Mouse (Mus musculus): ENCODE results near the gene Spata13. TPM values are rescaled to one million over a fixed set of nuclear protein-coding genes. Genes with fewer than 3 reads are reported as not detected.

The Spata13 gene
- polyA plus RNA-seq, 1 experiment = 1.2 TPM

- Histone ChIP-seq H3K79me2 (ENCODE audit: control insufficient read depth, insufficient read depth) (no peaks in the 10 kb centered on the region), H3K4me3 (no peak overlapping the region), H3K36me3 (ENCODE audit: control insufficient read depth, insufficient read depth) (no peaks in the 10 kb centered on the region), H3ac (ENCODE audit: control insufficient read depth, insufficient read length) (no peak overlapping the region), H3K27me3 (ENCODE audit: control insufficient read depth, insufficient read depth, insufficient read length) (peaks cover 27% of the 10 kb centered on the region), H3K4me2 (ENCODE audit: low read depth) (no peak overlapping the region)
- TF ChIP-seq E2F4 (IDR thresholded peaks at IDR 0.05; ENCODE audit: insufficient read depth) = no peak
- no peak for TF ChIP-seq MYOG (IDR thresholded peaks at IDR 0.05; ENCODE audit: control insufficient read depth in 1 of 3, insufficient read depth in 1 of 3, insufficient read length in 2 of 3, low read depth in 2 of 3)
- TF ChIP-seq TCF3 (IDR thresholded peaks at IDR 0.05; ENCODE audit: insufficient read length, low read depth) = no peak
- no peak for TF ChIP-seq MYOD1 (IDR thresholded peaks at IDR 0.05; ENCODE audit: control insufficient read depth in 1 of 3, insufficient read length in 2 of 3, low read depth in 2 of 3)
- no peak for TF ChIP-seq SRF (IDR thresholded peaks at IDR 0.05; ENCODE audit: control insufficient read depth, insufficient read length, low read depth)
- TF ChIP-seq CEBPB (IDR thresholded peaks at IDR 0.05; ENCODE audit: insufficient read depth, poor library complexity, severe bottlenecking) = no peak
- no peak for TF ChIP-seq REST (IDR thresholded peaks at IDR 0.05; ENCODE audit: insufficient read depth, insufficient read length)
- no peak for TF ChIP-seq POLR2AphosphoS2 (IDR thresholded peaks at IDR 0.05; ENCODE audit: insufficient read length, low read depth)
- TF ChIP-seq POLR2A (IDR thresholded peaks at IDR 0.05; ENCODE audit: insufficient read length, low read depth) = no peak
- no peak for TF ChIP-seq USF1 (IDR thresholded peaks at IDR 0.05; ENCODE audit: low read depth)
- TF ChIP-seq MAX (IDR thresholded peaks at IDR 0.05; ENCODE audit: low read depth) = no peak
- TF ChIP-seq TCF12 (IDR thresholded peaks at IDR 0.05; ENCODE audit: insufficient read depth, poor library complexity, severe bottlenecking) = no peak
Observed at GRCm38 (mm10) chr14:60592822-60593221, 41.0 kb upstream of the Spata13 start.

GRCm38 (mm10) chr14:60597571-60597970, 36.2 kb upstream of the Spata13 start:
- Histone ChIP-seq H3K4me3 (no peak overlapping the region), H3ac (ENCODE audit: control insufficient read depth, insufficient read length) (no peak overlapping the region), H3K4me2 (ENCODE audit: low read depth) (no peak overlapping the region), H3K27me3 (ENCODE audit: control insufficient read depth, insufficient read depth, insufficient read length) (no peaks in the 10 kb centered on the region), H3K79me2 (ENCODE audit: control insufficient read depth, insufficient read depth) (no peaks in the 10 kb centered on the region), H3K36me3 (ENCODE audit: control insufficient read depth, insufficient read depth) (no peaks in the 10 kb centered on the region)
- TF ChIP-seq TCF3 (IDR thresholded peaks at IDR 0.05; ENCODE audit: insufficient read length, low read depth) (no peak), TCF12 (IDR thresholded peaks at IDR 0.05; ENCODE audit: insufficient read depth, poor library complexity, severe bottlenecking) (no peak), MAX (IDR thresholded peaks at IDR 0.05; ENCODE audit: low read depth) (no peak), CEBPB (IDR thresholded peaks at IDR 0.05; ENCODE audit: insufficient read depth, poor library complexity, severe bottlenecking) (no peak), POLR2A (IDR thresholded peaks at IDR 0.05; ENCODE audit: insufficient read length, low read depth) (no peak), MYOG (IDR thresholded peaks at IDR 0.05; ENCODE audit: control insufficient read depth in 1 of 3, insufficient read depth in 1 of 3, insufficient read length in 2 of 3, low read depth in 2 of 3) (no peak), REST (IDR thresholded peaks at IDR 0.05; ENCODE audit: insufficient read depth, insufficient read length) (no peak), E2F4 (IDR thresholded peaks at IDR 0.05; ENCODE audit: insufficient read depth) (no peak), POLR2AphosphoS2 (IDR thresholded peaks at IDR 0.05; ENCODE audit: insufficient read length, low read depth) (no peak), USF1 (IDR thresholded peaks at IDR 0.05; ENCODE audit: low read depth) (no peak), MYOD1 (IDR thresholded peaks at IDR 0.05; ENCODE audit: control insufficient read depth in 1 of 3, insufficient read length in 2 of 3, low read depth in 2 of 3) (no peak), SRF (IDR thresholded peaks at IDR 0.05; ENCODE audit: control insufficient read depth, insufficient read length, low read depth) (no peak)

- no peak overlapping the region for H3K4me3 ChIP-seq
- H3K27me3 ChIP-seq (ENCODE audit: control insufficient read depth, insufficient read depth, insufficient read length) = no peaks in the 10 kb centered on the region
- no peak overlapping the region for H3K4me2 ChIP-seq (ENCODE audit: low read depth)
- no peak overlapping the region for H3ac ChIP-seq (ENCODE audit: control insufficient read depth, insufficient read length)
- no peaks in the 10 kb centered on the region for H3K36me3 ChIP-seq (ENCODE audit: control insufficient read depth, insufficient read depth)
- no peaks in the 10 kb centered on the region for H3K79me2 ChIP-seq (ENCODE audit: control insufficient read depth, insufficient read depth)
- TF ChIP-seq TCF12 (IDR thresholded peaks at IDR 0.05; ENCODE audit: insufficient read depth, poor library complexity, severe bottlenecking) (no peak), SRF (IDR thresholded peaks at IDR 0.05; ENCODE audit: control insufficient read depth, insufficient read length, low read depth) (no peak), POLR2AphosphoS2 (IDR thresholded peaks at IDR 0.05; ENCODE audit: insufficient read length, low read depth) (no peak), E2F4 (IDR thresholded peaks at IDR 0.05; ENCODE audit: insufficient read depth) (no peak)
Observed at GRCm38 (mm10) chr14:60599044-60599443, 34.8 kb upstream of the Spata13 start.

GRCm38 (mm10) chr14:60605564-60605963, 28.2 kb upstream of the Spata13 start:
- Histone ChIP-seq H3K36me3 (ENCODE audit: control insufficient read depth, insufficient read depth) (no peaks in the 10 kb centered on the region), H3K4me3 (no peak overlapping the region), H3K4me2 (ENCODE audit: low read depth) (no peak overlapping the region), H3ac (ENCODE audit: control insufficient read depth, insufficient read length) (no peak overlapping the region), H3K79me2 (ENCODE audit: control insufficient read depth, insufficient read depth) (no peaks in the 10 kb centered on the region), H3K27me3 (ENCODE audit: control insufficient read depth, insufficient read depth, insufficient read length) (no peaks in the 10 kb centered on the region)
- TF ChIP-seq E2F4 (IDR thresholded peaks at IDR 0.05; ENCODE audit: insufficient read depth) (no peak), SRF (IDR thresholded peaks at IDR 0.05; ENCODE audit: control insufficient read depth, insufficient read length, low read depth) (no peak), MAX (IDR thresholded peaks at IDR 0.05; ENCODE audit: low read depth) (no peak), CEBPB (IDR thresholded peaks at IDR 0.05; ENCODE audit: insufficient read depth, poor library complexity, severe bottlenecking) (no peak), POLR2A (IDR thresholded peaks at IDR 0.05; ENCODE audit: insufficient read length, low read depth) (no peak)

- TF ChIP-seq MAX (IDR thresholded peaks at IDR 0.05; ENCODE audit: low read depth) = no peak
- no peak for TF ChIP-seq MYOG (IDR thresholded peaks at IDR 0.05; ENCODE audit: control insufficient read depth in 1 of 3, insufficient read depth in 1 of 3, insufficient read length in 2 of 3, low read depth in 2 of 3)
- no peak for TF ChIP-seq TCF12 (IDR thresholded peaks at IDR 0.05; ENCODE audit: insufficient read depth, poor library complexity, severe bottlenecking)
- no peak for TF ChIP-seq USF1 (IDR thresholded peaks at IDR 0.05; ENCODE audit: low read depth)
- TF ChIP-seq POLR2A (IDR thresholded peaks at IDR 0.05; ENCODE audit: insufficient read length, low read depth) = no peak
- TF ChIP-seq TCF3 (IDR thresholded peaks at IDR 0.05; ENCODE audit: insufficient read length, low read depth) = no peak
- no peak for TF ChIP-seq MYOD1 (IDR thresholded peaks at IDR 0.05; ENCODE audit: control insufficient read depth in 1 of 3, insufficient read length in 2 of 3, low read depth in 2 of 3)
- TF ChIP-seq CEBPB (IDR thresholded peaks at IDR 0.05; ENCODE audit: insufficient read depth, poor library complexity, severe bottlenecking) = no peak
- no peak for TF ChIP-seq REST (IDR thresholded peaks at IDR 0.05; ENCODE audit: insufficient read depth, insufficient read length)
- no peak for TF ChIP-seq E2F4 (IDR thresholded peaks at IDR 0.05; ENCODE audit: insufficient read depth)
- TF ChIP-seq SRF (IDR thresholded peaks at IDR 0.05; ENCODE audit: control insufficient read depth, insufficient read length, low read depth) = no peak
- TF ChIP-seq POLR2AphosphoS2 (IDR thresholded peaks at IDR 0.05; ENCODE audit: insufficient read length, low read depth) = no peak
- Histone ChIP-seq H3K4me3 (no peak overlapping the region), H3K36me3 (ENCODE audit: control insufficient read depth, insufficient read depth) (no peaks in the 10 kb centered on the region), H3K79me2 (ENCODE audit: control insufficient read depth, insufficient read depth) (no peaks in the 10 kb centered on the region), H3K27me3 (ENCODE audit: control insufficient read depth, insufficient read depth, insufficient read length) (no peaks in the 10 kb centered on the region), H3K4me2 (ENCODE audit: low read depth) (no peak overlapping the region), H3ac (ENCODE audit: control insufficient read depth, insufficient read length) (no peak overlapping the region)
Observed at GRCm38 (mm10) chr14:60606194-60606593, 27.6 kb upstream of the Spata13 start.
